Mouse (Mus musculus) adrenal gland, adult 2 months (tissue): ENCODE measurements around the gene Gm20696. TPM values are rescaled to one million over a fixed set of nuclear protein-coding genes. Genes with fewer than 3 reads are reported as not detected.

Source experiments
- DNase-seq: peaks from one replicate; pipeline ENCODE4 v3.0.0; 2021
- polyA plus RNA-seq: library from polyadenylated mRNA; depleted of rRNA; stranded (reverse); fragments of >200 nt; gene quantifications from 2 replicates; pipeline ENCODE4 v1.2.3, GENCODE M21; 2012
- total RNA-seq, 2 experiments: library from RNA; stranded (reverse); gene quantifications; 2 replicates each; pipeline ENCODE4 v1.2.3; 2021

The Gm20696 gene
- total and polyA plus RNA-seq, 3 experiments, result 1.8 to 3.0 (median 2.3) TPM

- DNase-seq, result no peak
These were observed 383.5 kb downstream of the Gm20696 start for GRCm38 (mm10) chr6:99282866-99283657.

GRCm38 (mm10) chr6:99281433-99281832 lies 385.2 kb downstream of the Gm20696 start:
- DNase-seq, result no peak

- DNase-seq, result no peak
These were observed 386.0 kb downstream of the Gm20696 start for GRCm38 (mm10) chr6:99280619-99281018.

- DNase-seq, result no peak
These were observed 389.3 kb downstream of the Gm20696 start for GRCm38 (mm10) chr6:99277251-99277650.

- no peak for DNase-seq
These were observed 390.3 kb downstream of the Gm20696 start for GRCm38 (mm10) chr6:99276297-99276653.

- DNase-seq, result no peak
These were observed 391.0 kb downstream of the Gm20696 start for GRCm38 (mm10) chr6:99275381-99276296.

- no peak for DNase-seq
These were observed 391.9 kb downstream of the Gm20696 start for GRCm38 (mm10) chr6:99274667-99275066.

GRCm38 (mm10) chr6:99274222-99274621 lies 392.4 kb downstream of the Gm20696 start:
- no peak for DNase-seq

GRCm38 (mm10) chr6:99273177-99273576 lies 393.4 kb downstream of the Gm20696 start:
- no peak for DNase-seq

GRCm38 (mm10) chr6:99272174-99272573 lies 394.4 kb downstream of the Gm20696 start:
- no peak for DNase-seq

GRCm38 (mm10) chr6:99271741-99272140 lies 394.9 kb downstream of the Gm20696 start:
- DNase-seq, result no peak

GRCm38 (mm10) chr6:99269921-99270320 lies 396.7 kb downstream of the Gm20696 start:
- DNase-seq, result no peak

GRCm38 (mm10) chr6:99268171-99269061 lies 398.2 kb downstream of the Gm20696 start:
- no peak for DNase-seq

- peak; percentile 15 for DNase-seq
These were observed 400.5 kb downstream of the Gm20696 start for GRCm38 (mm10) chr6:99265945-99266656.

GRCm38 (mm10) chr6:99265173-99265572 lies 401.4 kb downstream of the Gm20696 start:
- DNase-seq, result no peak

GRCm38 (mm10) chr6:99264192-99265093 lies 402.2 kb downstream of the Gm20696 start:
- no peak for DNase-seq

GRCm38 (mm10) chr6:99263886-99264185 lies 402.8 kb downstream of the Gm20696 start:
- DNase-seq, result no peak

GRCm38 (mm10) chr6:99263061-99263885 lies 403.3 kb downstream of the Gm20696 start:
- DNase-seq, result no peak

GRCm38 (mm10) chr6:99261737-99262130 lies 404.9 kb downstream of the Gm20696 start:
- no peak for DNase-seq
